Mouse (Mus musculus): ENCODE data around the gene Macrod2. TPM values are rescaled to one million over a fixed set of nuclear protein-coding genes. Genes with fewer than 3 reads are reported as not detected.
A peak's percentile ranks its signal among the peaks of the same experiment; 100 is the strongest.

The Macrod2 gene
- polyA plus RNA-seq, 1 experiment from 2014 or later, result 22.7 TPM

- WGBS, result 87% methylated on average over 4 of the region's 4 CpGs
- H3K4me2 ChIP-seq, result no peak overlapping the region
- H3K9ac ChIP-seq, result no peak overlapping the region
- H3K36me3 ChIP-seq, result no peaks in the 10 kb centered on the region
- no peaks in the 10 kb centered on the region for H3K4me1 ChIP-seq (replicated peaks)
- H3K9me3 ChIP-seq (replicated peaks), result no peaks in the 10 kb centered on the region
- no peak overlapping the region for H3K4me3 ChIP-seq
- no peaks in the 10 kb centered on the region for H3K27me3 ChIP-seq (replicated peaks)
- no peak for ATAC-seq (ENCODE audit: insufficient number of reproducible peaks, low FRiP score)
- H3K27ac ChIP-seq (ENCODE audit: poor library complexity, severe bottlenecking), result no peak overlapping the region
Measured at GRCm38 (mm10) chr2:140793886-140794608, 398.9 kb downstream of the Macrod2 start.

- H3K9ac ChIP-seq, result no peak overlapping the region
- 88% methylated on average over 4 of the region's 4 CpGs for WGBS
- H3K4me3 ChIP-seq, result no peak overlapping the region
- no peaks in the 10 kb centered on the region for H3K27me3 ChIP-seq (replicated peaks)
- H3K4me2 ChIP-seq, result no peak overlapping the region
- no peak for ATAC-seq (ENCODE audit: insufficient number of reproducible peaks, low FRiP score)
- H3K4me1 ChIP-seq (replicated peaks), result no peaks in the 10 kb centered on the region
- no peaks in the 10 kb centered on the region for H3K9me3 ChIP-seq (replicated peaks)
- H3K36me3 ChIP-seq, result no peaks in the 10 kb centered on the region
- no peak overlapping the region for H3K27ac ChIP-seq (ENCODE audit: poor library complexity, severe bottlenecking)
Measured at GRCm38 (mm10) chr2:140811693-140812092, 416.6 kb downstream of the Macrod2 start.

- Histone ChIP-seq H3K4me3 (no peak overlapping the region), H3K36me3 (no peaks in the 10 kb centered on the region), H3K27me3 (replicated peaks) (no peaks in the 10 kb centered on the region), H3K9ac (no peak overlapping the region), H3K9me3 (replicated peaks) (no peaks in the 10 kb centered on the region), H3K4me1 (replicated peaks) (no peaks in the 10 kb centered on the region), H3K4me2 (no peak overlapping the region), H3K27ac (ENCODE audit: poor library complexity, severe bottlenecking) (no peak overlapping the region)
- no peak for ATAC-seq (ENCODE audit: insufficient number of reproducible peaks, low FRiP score)
- WGBS, result 34% methylated on average over 2 of the region's 2 CpGs
Measured at GRCm38 (mm10) chr2:140819391-140820120, 424.4 kb downstream of the Macrod2 start.

GRCm38 (mm10) chr2:140822378-140822777 lies 427.3 kb downstream of the Macrod2 start:
- no peaks in the 10 kb centered on the region for H3K27me3 ChIP-seq (replicated peaks)
- 84% methylated on average over 3 of the region's 3 CpGs for WGBS
- H3K4me1 ChIP-seq (replicated peaks), result no peaks in the 10 kb centered on the region
- H3K27ac ChIP-seq (ENCODE audit: poor library complexity, severe bottlenecking), result no peak overlapping the region
- no peak overlapping the region for H3K4me3 ChIP-seq
- no peak for ATAC-seq (ENCODE audit: insufficient number of reproducible peaks, low FRiP score)
- no peak overlapping the region for H3K4me2 ChIP-seq
- H3K36me3 ChIP-seq, result no peaks in the 10 kb centered on the region
- no peaks in the 10 kb centered on the region for H3K9me3 ChIP-seq (replicated peaks)
- no peak overlapping the region for H3K9ac ChIP-seq

- 69% methylated on average over 2 of the region's 2 CpGs for WGBS
- Histone ChIP-seq H3K27me3 (replicated peaks) (no peaks in the 10 kb centered on the region), H3K4me3 (no peak overlapping the region), H3K9ac (no peak overlapping the region), H3K4me1 (replicated peaks) (peaks cover 5% of the 10 kb centered on the region), H3K36me3 (no peaks in the 10 kb centered on the region), H3K9me3 (replicated peaks) (no peaks in the 10 kb centered on the region), H3K27ac (ENCODE audit: poor library complexity, severe bottlenecking) (no peak overlapping the region), H3K4me2 (no peak overlapping the region)
- ATAC-seq (ENCODE audit: insufficient number of reproducible peaks, low FRiP score), result no peak
Measured at GRCm38 (mm10) chr2:140826241-140826640, 431.1 kb downstream of the Macrod2 start.

- H3K4me1 ChIP-seq (replicated peaks), result peaks cover 5% of the 10 kb centered on the region
- H3K9ac ChIP-seq, result no peak overlapping the region
- H3K27ac ChIP-seq (ENCODE audit: poor library complexity, severe bottlenecking), result no peak overlapping the region
- H3K27me3 ChIP-seq (replicated peaks), result no peaks in the 10 kb centered on the region
- whole genome bisulfite sequencing, result 87% methylated on average over 5 of the region's 5 CpGs
- H3K36me3 ChIP-seq, result no peaks in the 10 kb centered on the region
- H3K4me2 ChIP-seq, result no peak overlapping the region
- no peak for ATAC-seq (ENCODE audit: insufficient number of reproducible peaks, low FRiP score)
- H3K4me3 ChIP-seq, result no peak overlapping the region
- no peaks in the 10 kb centered on the region for H3K9me3 ChIP-seq (replicated peaks)
Measured at GRCm38 (mm10) chr2:140828859-140829258, 433.8 kb downstream of the Macrod2 start.

- Histone ChIP-seq H3K36me3 (no peaks in the 10 kb centered on the region), H3K9ac (no peak overlapping the region), H3K4me2 (no peak overlapping the region), H3K4me3 (no peak overlapping the region), H3K27me3 (replicated peaks) (no peaks in the 10 kb centered on the region), H3K27ac (ENCODE audit: poor library complexity, severe bottlenecking) (no peak overlapping the region), H3K9me3 (replicated peaks) (no peaks in the 10 kb centered on the region), H3K4me1 (replicated peaks) (peaks cover 7% of the 10 kb centered on the region)
- ATAC-seq (ENCODE audit: insufficient number of reproducible peaks, low FRiP score), result no peak
- WGBS, result 52% methylated on average over 3 of the region's 3 CpGs
Measured at GRCm38 (mm10) chr2:140830086-140830485, 435.0 kb downstream of the Macrod2 start.

- Histone ChIP-seq H3K27ac (ENCODE audit: poor library complexity, severe bottlenecking) (no peak overlapping the region), H3K9me3 (replicated peaks) (no peaks in the 10 kb centered on the region), H3K27me3 (replicated peaks) (no peaks in the 10 kb centered on the region), H3K36me3 (no peaks in the 10 kb centered on the region), H3K9ac (no peak overlapping the region), H3K4me2 (no peak overlapping the region), H3K4me3 (no peak overlapping the region), H3K4me1 (replicated peaks) (peaks cover 30% of the 10 kb centered on the region)
- 52% methylated on average over 2 of the region's 2 CpGs for WGBS
- ATAC-seq (ENCODE audit: insufficient number of reproducible peaks, low FRiP score), result no peak
Measured at GRCm38 (mm10) chr2:140839371-140839770, 444.3 kb downstream of the Macrod2 start.

GRCm38 (mm10) chr2:140839880-140840279 lies 444.8 kb downstream of the Macrod2 start:
- Histone ChIP-seq H3K9me3 (replicated peaks) (no peaks in the 10 kb centered on the region), H3K27ac (ENCODE audit: poor library complexity, severe bottlenecking) (no peak overlapping the region), H3K4me1 (replicated peaks) (peaks cover 32% of the 10 kb centered on the region), H3K27me3 (replicated peaks) (no peaks in the 10 kb centered on the region), H3K4me2 (no peak overlapping the region), H3K9ac (no peak overlapping the region), H3K4me3 (no peak overlapping the region), H3K36me3 (no peaks in the 10 kb centered on the region)
- ATAC-seq (ENCODE audit: insufficient number of reproducible peaks, low FRiP score), result 0 out of 2 replicates have a peak, but pooled peaks have one; percentile 45
- WGBS, result 17% methylated on average over 3 of the region's 3 CpGs

GRCm38 (mm10) chr2:140844030-140844429 lies 448.9 kb downstream of the Macrod2 start:
- no peak overlapping the region for H3K4me3 ChIP-seq
- no peaks in the 10 kb centered on the region for H3K36me3 ChIP-seq
- no peak for ATAC-seq (ENCODE audit: insufficient number of reproducible peaks, low FRiP score)
- H3K27ac ChIP-seq (ENCODE audit: poor library complexity, severe bottlenecking), result no peak overlapping the region
- H3K4me1 ChIP-seq (replicated peaks), result peaks cover 21% of the 10 kb centered on the region
- 58% methylated on average over 5 of the region's 5 CpGs for WGBS
- H3K27me3 ChIP-seq (replicated peaks), result no peaks in the 10 kb centered on the region
- H3K9ac ChIP-seq, result no peak overlapping the region
- no peak overlapping the region for H3K4me2 ChIP-seq
- no peaks in the 10 kb centered on the region for H3K9me3 ChIP-seq (replicated peaks)

- Histone ChIP-seq H3K4me2 (no peak overlapping the region), H3K27me3 (replicated peaks) (no peaks in the 10 kb centered on the region), H3K9me3 (replicated peaks) (no peaks in the 10 kb centered on the region), H3K4me1 (replicated peaks) (peaks cover 9% of the 10 kb centered on the region), H3K36me3 (no peaks in the 10 kb centered on the region), H3K9ac (no peak overlapping the region), H3K27ac (ENCODE audit: poor library complexity, severe bottlenecking) (no peak overlapping the region), H3K4me3 (no peak overlapping the region)
- ATAC-seq (ENCODE audit: insufficient number of reproducible peaks, low FRiP score), result no peak
- WGBS, result 87% methylated on average over 5 of the region's 5 CpGs
Measured at GRCm38 (mm10) chr2:140847817-140848428, 452.8 kb downstream of the Macrod2 start.

All from heart, embryonic 12.5 days (tissue).